Mouse (Mus musculus): Measurements from ENCODE around the gene Dnaic1. TPM values are rescaled to one million over a fixed set of nuclear protein-coding genes. Genes with fewer than 3 reads are reported as not detected.

Dnaic1 gene
- total and polyA plus RNA-seq, 2 experiments from 2014 or later = 2.1 to 2.2 TPM

DNA sequence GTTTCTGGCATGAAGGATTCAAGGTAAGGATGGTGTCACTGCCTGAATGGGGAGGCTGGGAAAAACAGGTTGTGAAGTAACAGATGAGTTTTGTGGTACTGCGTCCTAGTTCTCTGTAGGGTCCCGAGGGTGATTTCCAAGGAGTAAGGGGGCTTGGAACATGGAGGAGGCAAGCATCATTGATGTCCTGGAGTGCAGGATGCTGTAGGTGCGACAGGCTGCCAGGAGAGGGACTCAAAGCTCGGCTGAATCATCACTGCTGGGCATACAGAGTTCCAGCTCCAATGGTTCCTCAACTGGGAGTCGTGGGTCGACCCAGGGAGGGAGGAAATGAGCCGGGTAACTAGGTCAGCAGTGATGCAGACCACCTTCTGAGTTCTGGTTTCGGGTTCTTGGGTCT, 65.6 kb downstream of the Dnaic1 start:
- WGBS = 66% methylated on average over 8 of the region's 8 CpGs
- Histone ChIP-seq H3K9me3 (replicated peaks; ENCODE audit: control insufficient read depth, low read length) (no peaks in the 10 kb centered on the region), H3K27me3 (ENCODE audit: control insufficient read depth, insufficient read depth, low read length) (peaks cover 19% of the 10 kb centered on the region; the same call in 1 of the 2 replicates), H3K27ac (ENCODE audit: low read depth) (no peak overlapping the region), H3K36me3 (replicated peaks; ENCODE audit: control insufficient read depth, insufficient read depth, low read length) (no peaks in the 10 kb centered on the region), H3K4me2 (ENCODE audit: low read depth, low read length) (no peak overlapping the region), H3K4me1 (ENCODE audit: control insufficient read depth, insufficient read depth) (peaks cover 25% of the 10 kb centered on the region), H3K9ac (replicated peaks; ENCODE audit: low read depth, low read length) (no peak overlapping the region), H3K4me3 (ENCODE audit: low read depth, low read length) (no peak overlapping the region)
- DNase-seq (ENCODE audit: low spot score) (no peak), ATAC-seq (ENCODE audit: insufficient read depth, low read depth) (no peak)
- TF ChIP-seq CTCF (IDR thresholded peaks at IDR 0.05; ENCODE audit: low read depth) = peak; percentile 9; the same call in 1 of the 2 replicates
- TF ChIP-seq EP300 (IDR thresholded peaks at IDR 0.05; ENCODE audit: low read depth) = no peak

GRCm38 (mm10) chr4:41635906-41636305, 66.3 kb downstream of the Dnaic1 start:
- Histone ChIP-seq H3K27me3 (ENCODE audit: control insufficient read depth, insufficient read depth, low read length) (peaks cover 19% of the 10 kb centered on the region; the same call in 1 of the 2 replicates), H3K36me3 (replicated peaks; ENCODE audit: control insufficient read depth, insufficient read depth, low read length) (no peaks in the 10 kb centered on the region), H3K9me3 (replicated peaks; ENCODE audit: control insufficient read depth, low read length) (no peaks in the 10 kb centered on the region), H3K9ac (replicated peaks; ENCODE audit: low read depth, low read length) (no peak overlapping the region), H3K4me2 (ENCODE audit: low read depth, low read length) (no peak overlapping the region), H3K4me3 (ENCODE audit: low read depth, low read length) (no peak overlapping the region), H3K27ac (ENCODE audit: low read depth) (no peak overlapping the region), H3K4me1 (ENCODE audit: control insufficient read depth, insufficient read depth) (peaks cover 21% of the 10 kb centered on the region)
- TF ChIP-seq EP300 (IDR thresholded peaks at IDR 0.05; ENCODE audit: low read depth) = no peak
- TF ChIP-seq CTCF (IDR thresholded peaks at IDR 0.05; ENCODE audit: low read depth) = no peak
- WGBS = 53% methylated on average over 2 of the region's 2 CpGs
- ATAC-seq (ENCODE audit: insufficient read depth, low read depth) (no peak), DNase-seq (ENCODE audit: low spot score) (no peak)

GRCm38 (mm10) chr4:41636366-41636765, 66.8 kb downstream of the Dnaic1 start:
- Histone ChIP-seq H3K9ac (replicated peaks; ENCODE audit: low read depth, low read length) (no peak overlapping the region), H3K4me1 (ENCODE audit: control insufficient read depth, insufficient read depth) (peaks cover 17% of the 10 kb centered on the region), H3K4me2 (ENCODE audit: low read depth, low read length) (no peak overlapping the region), H3K9me3 (replicated peaks; ENCODE audit: control insufficient read depth, low read length) (no peaks in the 10 kb centered on the region), H3K36me3 (replicated peaks; ENCODE audit: control insufficient read depth, insufficient read depth, low read length) (no peaks in the 10 kb centered on the region), H3K27ac (ENCODE audit: low read depth) (no peak overlapping the region), H3K4me3 (ENCODE audit: low read depth, low read length) (no peak overlapping the region), H3K27me3 (ENCODE audit: control insufficient read depth, insufficient read depth, low read length) (peaks cover 19% of the 10 kb centered on the region; the same call in 1 of the 2 replicates)
- TF ChIP-seq EP300 (IDR thresholded peaks at IDR 0.05; ENCODE audit: low read depth) = no peak
- TF ChIP-seq CTCF (IDR thresholded peaks at IDR 0.05; ENCODE audit: low read depth) = no peak
- ATAC-seq (ENCODE audit: insufficient read depth, low read depth) = no peak
- 30% methylated on average over 7 of the region's 7 CpGs for WGBS
- no peak for DNase-seq (ENCODE audit: low spot score)

DNA sequence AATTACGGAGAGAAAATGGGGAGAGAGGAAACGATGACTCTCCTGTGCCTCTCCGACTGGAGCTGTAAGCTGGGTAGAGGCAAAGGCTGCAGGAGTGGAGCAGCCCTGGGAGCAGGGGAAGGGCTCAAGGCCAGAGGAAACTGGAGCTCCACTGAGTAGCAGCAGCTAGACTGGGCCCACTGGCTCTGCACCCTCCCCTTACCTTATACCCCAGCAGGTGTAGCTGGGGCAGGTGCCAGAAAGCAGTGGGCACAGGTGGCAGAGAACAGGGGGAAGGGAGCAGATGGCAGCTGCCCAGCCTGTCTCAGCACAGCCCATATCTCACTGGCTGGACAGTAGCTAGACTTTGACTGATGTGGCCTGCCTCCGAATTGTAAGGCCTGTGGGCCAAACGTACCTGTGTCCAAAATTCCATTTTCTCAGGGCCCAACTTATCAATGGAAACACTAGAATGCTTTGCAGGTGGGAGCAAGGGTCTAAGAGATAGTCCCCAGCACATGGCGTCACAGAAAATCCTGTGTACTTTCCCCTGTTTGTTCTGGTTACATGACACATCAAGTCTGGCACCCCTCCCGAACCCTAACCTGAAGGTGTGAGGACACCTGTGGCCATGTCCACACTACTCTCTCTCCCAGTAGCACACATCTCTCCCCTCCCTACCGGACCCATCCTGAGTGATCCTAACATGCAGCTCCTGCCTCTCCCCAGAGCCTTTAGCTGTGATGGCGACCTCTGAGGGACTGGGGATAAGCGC, 67.5 kb downstream of the Dnaic1 start:
- Histone ChIP-seq H3K9me3 (replicated peaks; ENCODE audit: control insufficient read depth, low read length) (no peaks in the 10 kb centered on the region), H3K4me2 (ENCODE audit: low read depth, low read length) (no peak overlapping the region), H3K9ac (replicated peaks; ENCODE audit: low read depth, low read length) (no peak overlapping the region), H3K4me3 (ENCODE audit: low read depth, low read length) (no peak overlapping the region), H3K36me3 (replicated peaks; ENCODE audit: control insufficient read depth, insufficient read depth, low read length) (no peaks in the 10 kb centered on the region), H3K4me1 (ENCODE audit: control insufficient read depth, insufficient read depth) (peaks cover 10% of the 10 kb centered on the region; the same call in 1 of the 2 replicates), H3K27ac (ENCODE audit: low read depth) (no peak overlapping the region), H3K27me3 (ENCODE audit: control insufficient read depth, insufficient read depth, low read length) (peaks cover 19% of the 10 kb centered on the region; the same call in 1 of the 2 replicates)
- DNase-seq (ENCODE audit: low spot score) = no peak
- WGBS = 76% methylated on average over 10 of the region's 10 CpGs
- ATAC-seq (ENCODE audit: insufficient read depth, low read depth) = no peak
- TF ChIP-seq CTCF (IDR thresholded peaks at IDR 0.05; ENCODE audit: low read depth) (no peak), EP300 (IDR thresholded peaks at IDR 0.05; ENCODE audit: low read depth) (no peak)

GRCm38 (mm10) chr4:41638186-41638731, 68.7 kb downstream of the Dnaic1 start:
- H3K9ac ChIP-seq (replicated peaks; ENCODE audit: low read depth, low read length) = no peak overlapping the region
- no peaks in the 10 kb centered on the region for H3K9me3 ChIP-seq (replicated peaks; ENCODE audit: control insufficient read depth, low read length)
- no peak overlapping the region for H3K4me3 ChIP-seq (ENCODE audit: low read depth, low read length)
- peaks cover 8% of the 10 kb centered on the region; the same call in 1 of the 2 replicates for H3K4me1 ChIP-seq (ENCODE audit: control insufficient read depth, insufficient read depth)
- TF ChIP-seq EP300 (IDR thresholded peaks at IDR 0.05; ENCODE audit: low read depth) (no peak), CTCF (IDR thresholded peaks at IDR 0.05; ENCODE audit: low read depth) (no peak)
- peaks cover 19% of the 10 kb centered on the region; the same call in 1 of the 2 replicates for H3K27me3 ChIP-seq (ENCODE audit: control insufficient read depth, insufficient read depth, low read length)
- H3K4me2 ChIP-seq (ENCODE audit: low read depth, low read length) = no peak overlapping the region
- DNase-seq (ENCODE audit: low spot score) (no peak), ATAC-seq (ENCODE audit: insufficient read depth, low read depth) (no peak)
- WGBS = 93% methylated on average over 10 of the region's 10 CpGs
- no peak overlapping the region for H3K27ac ChIP-seq (ENCODE audit: low read depth)
- no peaks in the 10 kb centered on the region for H3K36me3 ChIP-seq (replicated peaks; ENCODE audit: control insufficient read depth, insufficient read depth, low read length)
